Mouse (Mus musculus): ENCODE results near the gene Zfp697. TPM values are rescaled to one million over a fixed set of nuclear protein-coding genes. Genes with fewer than 3 reads are reported as not detected.

Zfp697 gene
- polyA plus RNA-seq, 1 experiment from 2014 or later: 6.8 TPM

DNA sequence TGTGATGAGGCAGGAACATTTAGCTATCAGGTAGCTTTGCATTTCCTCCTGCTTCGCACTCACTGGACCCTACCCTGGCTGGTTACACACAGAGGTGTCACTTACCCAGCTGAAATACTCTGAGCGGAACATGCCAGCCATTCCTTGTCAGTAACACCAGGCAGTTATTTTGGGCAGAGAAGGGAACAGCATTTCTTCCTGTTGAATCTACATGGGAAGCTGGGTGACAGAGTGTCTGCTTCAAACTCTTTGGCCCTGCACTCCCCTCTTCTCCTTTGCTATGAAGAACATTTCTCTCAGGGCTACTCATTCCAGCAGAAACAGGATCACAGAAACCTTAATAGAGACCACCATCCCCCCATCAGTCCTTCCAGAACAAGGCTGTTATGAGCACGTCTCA lies 32.0 kb downstream of the Zfp697 start:
- WGBS: 88% methylated on average over 3 of the region's 3 CpGs
- Histone ChIP-seq H3K27ac (replicated peaks) (no peak overlapping the region), H3K36me3 (0 out of 2 replicates have a peak, but pooled peaks cover 3% of the 10 kb centered on the region), H3K4me1 (no peaks in the 10 kb centered on the region), H3K4me3 (no peak overlapping the region), H3K9me3 (replicated peaks) (no peaks in the 10 kb centered on the region), H3K27me3 (ENCODE audit: low read depth, poor library complexity, severe bottlenecking) (no peaks in the 10 kb centered on the region)
- DNase-seq (ENCODE audit: low spot score): no peak

DNA sequence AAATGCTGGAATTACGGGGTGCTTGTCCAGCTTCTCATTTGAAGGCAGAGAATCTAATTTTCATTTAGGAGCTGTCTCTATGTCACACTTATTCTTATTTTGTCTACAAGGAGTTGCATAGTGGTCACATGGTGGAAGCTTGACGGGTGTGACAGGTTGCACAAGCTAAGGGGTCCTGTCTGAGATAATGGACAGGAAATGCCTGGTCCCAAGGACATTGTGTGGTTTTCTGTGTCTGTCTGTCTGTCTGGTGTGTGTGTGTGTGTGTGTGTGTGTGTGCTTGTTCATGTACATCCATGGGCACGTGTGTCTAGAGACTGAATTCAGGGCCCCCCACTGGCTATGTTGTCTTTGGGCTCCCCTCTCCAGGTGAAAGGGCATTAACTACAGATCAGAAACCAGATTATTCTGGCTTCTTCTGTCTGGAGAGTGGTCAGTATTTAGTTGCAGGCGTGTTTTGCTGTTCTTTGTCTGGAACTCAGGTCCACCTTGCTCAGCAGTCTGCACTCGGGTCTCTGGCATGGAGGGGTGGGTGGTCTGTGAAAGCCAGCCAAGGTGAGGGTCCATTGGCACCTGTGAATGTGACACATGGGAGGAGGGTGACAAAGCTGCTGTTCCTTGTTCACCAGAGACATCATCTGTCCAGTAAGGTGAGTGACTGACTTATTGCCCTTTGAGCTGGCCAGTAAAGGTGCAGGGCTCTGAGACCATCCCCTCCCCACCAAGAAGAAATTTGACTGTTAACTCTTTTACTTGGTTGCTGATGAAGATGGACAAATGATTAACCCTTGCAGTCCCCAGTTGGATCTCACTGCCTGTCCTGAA lies 34.4 kb downstream of the Zfp697 start:
- 0 out of 2 replicates have a peak, but pooled peaks cover 3% of the 10 kb centered on the region for H3K36me3 ChIP-seq
- H3K4me3 ChIP-seq: no peak overlapping the region
- DNase-seq (ENCODE audit: low spot score): no peak
- no peaks in the 10 kb centered on the region for H3K27me3 ChIP-seq (ENCODE audit: low read depth, poor library complexity, severe bottlenecking)
- no peak overlapping the region for H3K27ac ChIP-seq (replicated peaks)
- H3K9me3 ChIP-seq (replicated peaks): no peaks in the 10 kb centered on the region
- WGBS: 81% methylated on average over 5 of the region's 5 CpGs
- H3K4me1 ChIP-seq: no peaks in the 10 kb centered on the region

DNA sequence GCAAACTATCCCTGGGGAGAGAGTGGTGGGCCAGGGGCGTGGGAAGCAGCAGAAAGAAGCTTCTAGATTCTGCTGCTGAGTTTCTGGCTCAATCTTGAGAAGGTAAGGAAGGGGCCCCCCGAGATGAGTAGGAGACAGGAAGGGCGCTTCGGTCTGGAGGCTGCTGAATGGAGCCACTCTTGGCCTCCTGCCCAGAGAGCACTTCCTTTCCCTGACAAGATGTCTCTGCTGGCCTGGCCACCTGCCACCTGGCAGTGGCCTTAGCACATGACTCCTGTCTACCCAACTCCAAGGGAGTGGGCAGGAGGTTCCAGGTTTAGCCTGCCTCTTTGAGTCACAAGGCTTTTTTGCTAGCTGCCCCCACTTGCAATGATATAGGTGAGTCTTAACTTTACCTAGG lies 35.1 kb downstream of the Zfp697 start:
- no peaks in the 10 kb centered on the region for H3K27me3 ChIP-seq (ENCODE audit: low read depth, poor library complexity, severe bottlenecking)
- no peaks in the 10 kb centered on the region for H3K4me1 ChIP-seq
- no peak overlapping the region for H3K4me3 ChIP-seq
- DNase-seq (ENCODE audit: low spot score): no peak
- no peak overlapping the region for H3K27ac ChIP-seq (replicated peaks)
- WGBS: 87% methylated on average over 4 of the region's 4 CpGs
- no peaks in the 10 kb centered on the region for H3K9me3 ChIP-seq (replicated peaks)
- 0 out of 2 replicates have a peak, but pooled peaks cover 3% of the 10 kb centered on the region for H3K36me3 ChIP-seq

DNA sequence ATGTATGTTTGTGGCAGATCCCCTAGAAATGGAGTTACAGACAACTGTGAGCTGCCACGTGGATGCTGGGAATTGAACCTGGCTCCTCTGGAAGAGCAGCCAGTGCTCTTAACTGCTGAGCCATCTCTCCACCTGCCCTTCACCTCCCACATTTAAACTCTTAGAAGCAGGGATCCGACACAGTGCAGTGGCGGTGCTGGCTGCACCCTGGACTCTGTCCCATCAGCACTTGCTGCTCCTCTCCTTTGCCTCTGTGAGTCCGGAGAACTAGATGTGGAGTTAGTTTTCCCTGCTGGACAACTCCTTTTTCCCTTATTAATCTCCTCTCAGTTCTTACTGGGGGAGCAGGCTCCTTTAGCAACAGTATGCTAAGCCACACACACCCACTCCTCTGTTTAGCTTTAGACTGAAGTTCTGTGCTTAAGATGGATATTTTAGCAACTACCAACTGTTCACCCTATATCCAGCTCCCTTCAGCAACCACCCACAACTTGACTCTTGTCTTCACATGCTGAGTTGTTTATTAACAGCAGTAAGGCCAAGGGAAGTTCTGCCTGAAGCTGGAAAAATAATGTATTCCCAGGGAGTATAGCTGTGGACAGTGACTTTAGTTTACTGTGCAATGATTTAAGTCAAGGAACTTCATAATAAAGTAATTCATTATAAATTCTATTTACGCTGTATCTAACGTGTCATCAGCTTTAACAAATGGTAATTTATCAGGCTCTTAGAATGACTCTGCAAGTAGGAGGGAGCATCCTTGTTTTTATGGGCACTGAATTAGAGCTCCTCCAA lies 36.9 kb downstream of the Zfp697 start:
- Histone ChIP-seq H3K9me3 (replicated peaks) (no peaks in the 10 kb centered on the region), H3K4me3 (no peak overlapping the region), H3K36me3 (0 out of 2 replicates have a peak, but pooled peaks cover 5% of the 10 kb centered on the region), H3K27me3 (ENCODE audit: low read depth, poor library complexity, severe bottlenecking) (no peaks in the 10 kb centered on the region), H3K4me1 (no peaks in the 10 kb centered on the region), H3K27ac (replicated peaks) (no peak overlapping the region)
- DNase-seq (ENCODE audit: low spot score): no peak
- WGBS: 79% methylated on average over 6 of the region's 6 CpGs

DNA sequence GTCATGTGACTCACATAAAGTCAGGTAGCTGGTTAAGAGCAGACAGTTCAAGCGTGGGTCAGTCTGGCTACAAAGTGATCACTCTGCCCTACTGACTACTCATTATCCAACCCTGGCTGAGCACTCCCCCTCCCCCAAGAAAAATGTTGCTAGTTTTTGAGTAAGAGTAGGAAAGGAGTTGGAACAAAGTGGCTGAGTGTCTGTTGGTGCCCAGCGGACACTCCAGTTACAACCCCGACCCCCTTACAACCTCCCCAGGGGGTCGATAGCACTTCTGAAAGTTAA lies 37.5 kb downstream of the Zfp697 start:
- H3K27ac ChIP-seq (replicated peaks): no peak overlapping the region
- 0 out of 2 replicates have a peak, but pooled peaks cover 5% of the 10 kb centered on the region for H3K36me3 ChIP-seq
- H3K4me3 ChIP-seq: no peak overlapping the region
- no peaks in the 10 kb centered on the region for H3K9me3 ChIP-seq (replicated peaks)
- H3K27me3 ChIP-seq (ENCODE audit: low read depth, poor library complexity, severe bottlenecking): no peaks in the 10 kb centered on the region
- 51% methylated on average over 4 of the region's 4 CpGs for WGBS
- no peaks in the 10 kb centered on the region for H3K4me1 ChIP-seq
- no peak for DNase-seq (ENCODE audit: low spot score)

GRCm38 (mm10) chr3:98422926-98423325 lies 40.7 kb downstream of the Zfp697 start:
- no peak for DNase-seq (ENCODE audit: low spot score)
- H3K4me1 ChIP-seq: peaks cover 11% of the 10 kb centered on the region
- no peaks in the 10 kb centered on the region for H3K9me3 ChIP-seq (replicated peaks)
- H3K4me3 ChIP-seq: no peak overlapping the region
- peaks cover 27% of the 10 kb centered on the region for H3K27me3 ChIP-seq (ENCODE audit: low read depth, poor library complexity, severe bottlenecking)
- 91% methylated on average over 4 of the region's 4 CpGs for WGBS
- no peak overlapping the region for H3K27ac ChIP-seq (replicated peaks)
- peaks cover 8% of the 10 kb centered on the region for H3K36me3 ChIP-seq

DNA sequence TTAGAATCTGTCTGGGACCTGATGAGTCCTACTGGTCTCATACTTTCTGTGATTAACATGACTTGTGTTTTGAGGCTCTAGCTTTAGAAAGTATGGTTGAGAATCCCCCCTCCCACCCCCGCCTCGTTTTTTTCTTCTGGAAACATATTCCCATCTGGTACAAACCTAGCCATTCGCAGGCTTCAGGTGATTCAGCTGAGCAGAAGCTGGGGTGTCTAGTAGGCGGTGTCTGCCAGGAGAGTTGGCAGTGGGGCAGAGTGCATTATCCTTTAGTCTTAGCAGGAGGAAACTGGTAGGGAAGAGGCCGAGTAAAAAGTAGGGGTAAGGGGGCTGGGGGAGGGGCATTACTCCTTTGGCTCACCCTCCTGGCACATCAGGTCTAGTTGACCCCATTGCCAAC lies 44.5 kb downstream of the Zfp697 start:
- Histone ChIP-seq H3K27ac (replicated peaks) (no peak overlapping the region), H3K9me3 (replicated peaks) (no peaks in the 10 kb centered on the region), H3K4me1 (peaks cover 29% of the 10 kb centered on the region), H3K27me3 (ENCODE audit: low read depth, poor library complexity, severe bottlenecking) (peaks cover 57% of the 10 kb centered on the region), H3K36me3 (peaks cover 8% of the 10 kb centered on the region), H3K4me3 (peak overlapping the region; percentile 71)
- no peak for DNase-seq (ENCODE audit: low spot score)
- WGBS: 39% methylated on average over 5 of the region's 5 CpGs

GRCm38 (mm10) chr3:98427260-98427599 lies 45.0 kb downstream of the Zfp697 start:
- H3K36me3 ChIP-seq: peaks cover 8% of the 10 kb centered on the region
- WGBS: 0% methylated on average over 23 of the region's 23 CpGs
- peak overlapping the region; percentile 71 for H3K4me3 ChIP-seq
- no peak overlapping the region for H3K27ac ChIP-seq (replicated peaks)
- H3K9me3 ChIP-seq (replicated peaks): no peaks in the 10 kb centered on the region
- peaks cover 29% of the 10 kb centered on the region for H3K4me1 ChIP-seq
- DNase-seq (ENCODE audit: low spot score): no peak
- peaks cover 57% of the 10 kb centered on the region for H3K27me3 ChIP-seq (ENCODE audit: low read depth, poor library complexity, severe bottlenecking)

DNA sequence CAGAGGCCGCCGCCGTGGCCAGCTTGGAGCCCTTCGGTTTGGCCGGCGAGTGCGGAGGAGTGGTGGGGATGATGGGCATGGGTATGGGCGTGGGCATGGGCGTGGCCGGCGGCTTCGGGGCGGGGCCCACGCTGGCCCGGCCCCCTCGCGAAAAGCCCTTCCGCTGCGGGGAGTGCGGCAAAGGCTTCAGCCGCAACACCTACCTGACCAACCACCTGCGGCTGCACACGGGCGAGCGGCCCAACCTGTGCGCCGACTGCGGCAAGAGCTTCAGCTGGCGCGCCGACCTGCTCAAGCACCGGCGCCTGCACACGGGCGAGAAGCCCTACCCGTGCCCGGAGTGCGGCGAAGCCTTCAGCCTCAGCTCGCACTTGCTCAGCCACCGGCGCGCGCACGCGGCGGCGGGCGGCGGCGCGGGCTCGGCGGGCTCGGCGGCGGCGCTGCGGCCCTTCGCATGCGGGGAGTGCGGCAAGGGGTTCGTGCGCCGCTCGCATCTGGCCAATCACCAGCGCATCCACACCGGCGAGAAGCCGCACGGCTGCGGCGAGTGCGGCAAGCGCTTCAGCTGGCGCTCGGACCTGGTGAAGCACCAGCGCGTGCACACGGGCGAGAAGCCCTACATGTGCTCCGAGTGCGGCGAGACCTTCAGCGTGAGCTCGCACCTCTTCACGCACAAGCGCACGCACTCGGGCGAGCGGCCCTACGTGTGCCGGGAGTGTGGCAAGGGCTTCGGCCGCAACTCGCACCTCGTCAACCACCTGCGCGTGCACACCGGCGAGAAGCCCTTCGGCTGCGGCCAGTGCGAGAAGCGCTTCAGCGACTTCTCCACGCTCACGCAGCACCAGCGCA lies 45.6 kb downstream of the Zfp697 start:
- peak overlapping the region; percentile 69; the same call in 1 of the 2 replicates for H3K27ac ChIP-seq (replicated peaks)
- peak; percentile 87 for DNase-seq (ENCODE audit: low spot score)
- H3K4me3 ChIP-seq: peak overlapping the region; percentile 71
- peaks cover 6% of the 10 kb centered on the region for H3K36me3 ChIP-seq
- peaks cover 57% of the 10 kb centered on the region for H3K27me3 ChIP-seq (ENCODE audit: low read depth, poor library complexity, severe bottlenecking)
- WGBS: under 1% methylated on average over 109 of the region's 110 CpGs
- no peaks in the 10 kb centered on the region for H3K9me3 ChIP-seq (replicated peaks)
- H3K4me1 ChIP-seq: peaks cover 29% of the 10 kb centered on the region

- 4% methylated on average over 17 of the region's 17 CpGs for WGBS
- H3K27me3 ChIP-seq (ENCODE audit: low read depth, poor library complexity, severe bottlenecking): peaks cover 57% of the 10 kb centered on the region
Observed at GRCm38 (mm10) chr3:98428449-98428775, 46.2 kb downstream of the Zfp697 start.

DNA sequence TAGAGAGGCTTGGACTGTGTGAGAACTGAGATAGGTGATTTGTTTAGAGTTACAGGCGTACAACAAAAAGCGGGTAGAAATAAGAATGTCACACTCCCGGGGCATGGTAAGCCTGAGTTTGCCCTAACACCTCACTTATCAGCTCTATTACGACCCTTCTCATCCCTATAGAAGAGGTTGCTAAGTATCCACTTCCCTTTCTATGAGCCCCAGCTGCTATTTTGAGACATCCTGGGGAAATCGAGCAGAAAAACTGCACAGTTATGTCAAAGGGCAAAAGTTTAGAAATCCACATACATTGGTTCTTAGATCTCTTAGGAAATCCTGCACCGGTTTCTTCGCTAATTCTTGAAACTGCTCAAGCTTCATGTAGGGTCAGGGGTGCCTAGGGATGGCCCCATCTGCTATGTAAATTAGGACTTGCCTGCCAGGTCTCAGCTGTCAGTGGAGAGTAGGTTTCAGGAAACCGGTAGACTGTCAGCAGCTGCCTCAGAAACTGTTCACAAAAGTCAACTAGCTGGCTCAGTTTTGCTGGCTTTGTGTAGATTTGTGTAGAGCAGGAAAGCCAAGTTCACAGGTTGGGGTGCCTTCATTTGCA lies 46.8 kb downstream of the Zfp697 start:
- 20% methylated on average over 8 of the region's 8 CpGs for WGBS
- Histone ChIP-seq H3K4me3 (no peak overlapping the region), H3K36me3 (peaks cover 6% of the 10 kb centered on the region), H3K4me1 (peaks cover 29% of the 10 kb centered on the region), H3K9me3 (replicated peaks) (no peaks in the 10 kb centered on the region), H3K27ac (replicated peaks) (no peak overlapping the region), H3K27me3 (ENCODE audit: low read depth, poor library complexity, severe bottlenecking) (peaks cover 57% of the 10 kb centered on the region)
- DNase-seq (ENCODE audit: low spot score): no peak

More at GRCm38 (mm10) chr3:98428449-98428775, 46.2 kb downstream of the Zfp697 start:
- H3K4me1 ChIP-seq: peaks cover 29% of the 10 kb centered on the region
- no peaks in the 10 kb centered on the region for H3K9me3 ChIP-seq (replicated peaks)
- peak overlapping the region; percentile 71 for H3K4me3 ChIP-seq
- peak overlapping the region; percentile 69; the same call in 1 of the 2 replicates for H3K27ac ChIP-seq (replicated peaks)
- no peak for DNase-seq (ENCODE audit: low spot score)
- peaks cover 6% of the 10 kb centered on the region for H3K36me3 ChIP-seq

DNA sequence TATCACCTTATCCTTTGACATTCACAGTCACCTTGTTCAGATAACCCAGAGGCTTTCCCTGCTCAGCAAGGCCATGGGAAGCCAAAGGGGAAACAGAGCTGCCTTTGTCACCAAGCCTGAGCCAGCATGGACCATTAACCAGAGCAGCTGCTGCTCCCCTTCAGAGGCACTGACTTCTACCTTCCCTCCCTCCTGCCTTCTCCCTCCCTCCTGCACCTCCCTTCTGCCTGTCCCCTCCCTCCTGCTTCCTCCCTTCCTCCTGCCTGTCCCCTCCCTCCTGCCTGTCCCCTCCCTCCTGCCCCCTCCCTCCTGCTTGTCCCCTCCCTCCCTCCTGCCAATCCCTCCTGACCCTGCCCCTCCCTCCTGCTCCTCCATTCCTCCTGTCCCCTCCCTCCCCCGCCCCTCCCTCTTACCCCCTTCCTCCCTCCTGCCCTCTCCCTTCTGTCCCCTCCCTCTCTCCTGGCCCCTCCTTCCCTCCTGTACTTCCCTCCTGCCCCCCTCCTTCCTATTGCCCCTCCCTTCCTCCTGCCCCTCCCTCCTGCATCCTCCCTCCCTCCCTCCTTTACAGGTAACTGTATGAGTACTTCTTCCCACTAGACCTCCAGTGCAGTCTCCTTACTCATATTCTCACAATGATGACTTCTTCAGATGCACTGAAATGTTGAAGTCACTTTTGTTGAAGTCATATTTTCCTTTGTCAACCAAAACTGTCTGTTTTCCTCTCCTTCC lies 52.0 kb downstream of the Zfp697 start:
- WGBS: 0% methylated on average over 1 of the region's 1 CpGs
- DNase-seq (ENCODE audit: low spot score): no peak
- Histone ChIP-seq H3K36me3 (no peaks in the 10 kb centered on the region), H3K9me3 (replicated peaks) (no peaks in the 10 kb centered on the region), H3K4me1 (peaks cover 7% of the 10 kb centered on the region), H3K27me3 (ENCODE audit: low read depth, poor library complexity, severe bottlenecking) (peaks cover 16% of the 10 kb centered on the region), H3K27ac (replicated peaks) (no peak overlapping the region), H3K4me3 (no peak overlapping the region)
